Mouse (Mus musculus) WW6 (cell line): ENCODE results near the gene Gm21987.

Experiments
- DNase-seq: peaks from one replicate; pipeline ENCODE4 v3.0.0-alpha.2; 2013; ENCODE audit warnings: low read depth, low spot score

Gene Gm21987

GRCm38 (mm10) chr16:38370633-38371374 is 24.0 kb downstream of the Gm21987 start:
- DNase-seq, result no peak

GRCm38 (mm10) chr16:38371705-38372296 is 25.0 kb downstream of the Gm21987 start:
- no peak for DNase-seq

GRCm38 (mm10) chr16:38372876-38373275 is 26.0 kb downstream of the Gm21987 start:
- DNase-seq, result no peak

- DNase-seq, result no peak
Observed at GRCm38 (mm10) chr16:38373439-38373838, 26.6 kb downstream of the Gm21987 start.

- DNase-seq, result no peak
Observed at GRCm38 (mm10) chr16:38373941-38374340, 27.1 kb downstream of the Gm21987 start.

- DNase-seq, result no peak
Observed at GRCm38 (mm10) chr16:38374379-38375140, 27.7 kb downstream of the Gm21987 start.

GRCm38 (mm10) chr16:38375182-38375581 is 28.3 kb downstream of the Gm21987 start:
- DNase-seq, result no peak

GRCm38 (mm10) chr16:38376163-38376840 is 29.5 kb downstream of the Gm21987 start:
- no peak for DNase-seq

GRCm38 (mm10) chr16:38376841-38377249 is 30.0 kb downstream of the Gm21987 start:
- DNase-seq, result no peak

- no peak for DNase-seq
Observed at GRCm38 (mm10) chr16:38377546-38377945, 30.7 kb downstream of the Gm21987 start.

- DNase-seq, result no peak
Observed at GRCm38 (mm10) chr16:38378591-38378990, 31.8 kb downstream of the Gm21987 start.

- no peak for DNase-seq
Observed at GRCm38 (mm10) chr16:38379088-38379487, 32.2 kb downstream of the Gm21987 start.

GRCm38 (mm10) chr16:38379493-38379892 is 32.7 kb downstream of the Gm21987 start:
- no peak for DNase-seq

GRCm38 (mm10) chr16:38379926-38380325 is 33.1 kb downstream of the Gm21987 start:
- DNase-seq, result no peak

- no peak for DNase-seq
Observed at GRCm38 (mm10) chr16:38383683-38384082, 36.8 kb downstream of the Gm21987 start.

- DNase-seq, result no peak
Observed at GRCm38 (mm10) chr16:38385184-38385634, 38.4 kb downstream of the Gm21987 start.

- DNase-seq, result no peak
Observed at GRCm38 (mm10) chr16:38385700-38386099, 38.9 kb downstream of the Gm21987 start.

GRCm38 (mm10) chr16:38387389-38387788 is 40.5 kb downstream of the Gm21987 start:
- no peak for DNase-seq

- no peak for DNase-seq
Observed at GRCm38 (mm10) chr16:38388757-38389156, 41.9 kb downstream of the Gm21987 start.

GRCm38 (mm10) chr16:38389284-38389893 is 42.5 kb downstream of the Gm21987 start:
- DNase-seq, result no peak

GRCm38 (mm10) chr16:38390322-38390721 is 43.5 kb downstream of the Gm21987 start:
- no peak for DNase-seq
